Mouse (Mus musculus) neutrophil, adult 5-6 weeks (primary cell): ENCODE results near the gene Col23a1. TPM values are rescaled to one million over a fixed set of nuclear protein-coding genes. Genes with fewer than 3 reads are reported as not detected.
"Not testable (repeated sequence)": the region's sequence is repeated elsewhere in the genome, so short reads cannot be mapped to it uniquely, and the experiment has no call there.

ENCODE experiments used
- ATAC-seq: fragments of 151-379, 151-347 bp; 2 replicates; pipeline ENCODE4 v1.8.0; 2017; ENCODE audit warnings: mild to moderate bottlenecking, moderate TSS enrichment; ENCODE audit not compliant: insufficient number of reproducible peaks, poor library complexity, low FRiP score, severe bottlenecking; ENCODE audit errors: extremely low read depth
- total RNA-seq: library from RNA; stranded (forward); fragments of 200-1000 nt; gene quantifications from 2 replicates; pipeline ENCODE4 v1.2.3, GENCODE M21; 2017

The Col23a1 gene
- total RNA-seq, 1 experiment from 2014 or later: 0.81 TPM

- no peak for ATAC-seq
These were observed 330.4 kb downstream of the Col23a1 start for GRCm38 (mm10) chr11:51620084-51620483.

- ATAC-seq: no peak
These were observed 332.1 kb downstream of the Col23a1 start for GRCm38 (mm10) chr11:51621776-51622175.

- no peak for ATAC-seq
These were observed 333.3 kb downstream of the Col23a1 start for GRCm38 (mm10) chr11:51622971-51623491.

- ATAC-seq: no peak
These were observed 335.6 kb downstream of the Col23a1 start for GRCm38 (mm10) chr11:51625187-51625820.

GRCm38 (mm10) chr11:51627425-51627824 is 337.7 kb downstream of the Col23a1 start:
- ATAC-seq: no peak

GRCm38 (mm10) chr11:51627907-51628306 is 338.2 kb downstream of the Col23a1 start:
- ATAC-seq: no peak

GRCm38 (mm10) chr11:51629651-51630314 is 340.1 kb downstream of the Col23a1 start:
- ATAC-seq: no peak

GRCm38 (mm10) chr11:51632130-51632753 is 342.5 kb downstream of the Col23a1 start:
- no peak for ATAC-seq

GRCm38 (mm10) chr11:51633200-51633599 is 343.5 kb downstream of the Col23a1 start:
- ATAC-seq: not testable (repeated sequence)

Other genes starting within 250 kb of the Col23a1 start
- not detected in 2 replicates for gene Olfr1375, start 241.8 kb upstream of the Col23a1 start, total RNA-seq
- gene Zfp354a, start 230.7 kb upstream of the Col23a1 start, total RNA-seq: not detected in 2 replicates
- gene Gm12569, start 69.4 kb upstream of the Col23a1 start, total RNA-seq: not detected in 2 replicates
- 364 and 438 TPM in 2 replicates for gene Clk4, start 28.2 kb upstream of the Col23a1 start, total RNA-seq
- not detected in 2 replicates for gene BC049762, start 26.9 kb upstream of the Col23a1 start, total RNA-seq